Mouse (Mus musculus): ENCODE measurements at regions not wholly inside any gene's neighbourhood (a gene's known extent, or its start where the extent isn't known, plus 50 kb on each side); places are given as distances from the start of the nearest gene placed in this dataset.
"Not testable (repeated sequence)": the region's sequence is repeated elsewhere in the genome, so short reads cannot be mapped to it uniquely, and the experiment has no call there.

- Histone ChIP-seq H3K4me1 (ENCODE audit: control insufficient read depth, insufficient read depth, low read length) (no peaks in the 10 kb centered on the region), H3K27ac (ENCODE audit: low read depth, low read length) (no peak overlapping the region), H3K4me3 (ENCODE audit: low read depth, low read length) (no peak overlapping the region), H3K4me2 (ENCODE audit: low read depth, low read length) (no peak overlapping the region), H3K9me3 (ENCODE audit: control insufficient read depth, low read length) (no peaks in the 10 kb centered on the region), H3K27me3 (ENCODE audit: control insufficient read depth, insufficient read depth, low read length) (no peaks in the 10 kb centered on the region), H3K9ac (replicated peaks; ENCODE audit: low read depth, low read length) (no peak overlapping the region), H3K36me3 (ENCODE audit: control insufficient read depth, insufficient read depth, low read length) (no peaks in the 10 kb centered on the region)
- ATAC-seq (ENCODE audit: low read depth): no peak
- WGBS: 70% methylated on average over 2 of the region's 2 CpGs
Measured at GRCm38 (mm10) chr13:35601560-35602135, 58.0 kb upstream of the Cdyl start.

- no peaks in the 10 kb centered on the region for H3K36me3 ChIP-seq (ENCODE audit: control insufficient read depth, insufficient read depth, low read length)
- ATAC-seq (ENCODE audit: low read depth): no peak
- no peak overlapping the region for H3K9ac ChIP-seq (replicated peaks; ENCODE audit: low read depth, low read length)
- H3K4me2 ChIP-seq (ENCODE audit: low read depth, low read length): no peak overlapping the region
- H3K27ac ChIP-seq (ENCODE audit: low read depth, low read length): no peak overlapping the region
- no peaks in the 10 kb centered on the region for H3K27me3 ChIP-seq (ENCODE audit: control insufficient read depth, insufficient read depth, low read length)
- no peaks in the 10 kb centered on the region for H3K4me1 ChIP-seq (ENCODE audit: control insufficient read depth, insufficient read depth, low read length)
- no peaks in the 10 kb centered on the region for H3K9me3 ChIP-seq (ENCODE audit: control insufficient read depth, low read length)
- no peak overlapping the region for H3K4me3 ChIP-seq (ENCODE audit: low read depth, low read length)
- WGBS: 92% methylated on average over 5 of the region's 5 CpGs
Measured at GRCm38 (mm10) chr13:35603080-35603479, 56.6 kb upstream of the Cdyl start.

- no peak overlapping the region for H3K4me2 ChIP-seq (ENCODE audit: low read depth, low read length)
- no peak overlapping the region for H3K9ac ChIP-seq (replicated peaks; ENCODE audit: low read depth, low read length)
- no peaks in the 10 kb centered on the region for H3K27me3 ChIP-seq (ENCODE audit: control insufficient read depth, insufficient read depth, low read length)
- H3K4me3 ChIP-seq (ENCODE audit: low read depth, low read length): no peak overlapping the region
- no peaks in the 10 kb centered on the region for H3K4me1 ChIP-seq (ENCODE audit: control insufficient read depth, insufficient read depth, low read length)
- no peaks in the 10 kb centered on the region for H3K9me3 ChIP-seq (ENCODE audit: control insufficient read depth, low read length)
- no peak for ATAC-seq (ENCODE audit: low read depth)
- no peaks in the 10 kb centered on the region for H3K36me3 ChIP-seq (ENCODE audit: control insufficient read depth, insufficient read depth, low read length)
- WGBS: 63% methylated on average over 1 of the region's 1 CpGs
- H3K27ac ChIP-seq (ENCODE audit: low read depth, low read length): no peak overlapping the region
Measured at GRCm38 (mm10) chr13:35604061-35604460, 55.6 kb upstream of the Cdyl start.

GRCm38 (mm10) chr13:35604765-35605164, 54.9 kb upstream of the Cdyl start:
- no peaks in the 10 kb centered on the region for H3K9me3 ChIP-seq (ENCODE audit: control insufficient read depth, low read length)
- ATAC-seq (ENCODE audit: low read depth): no peak
- H3K4me3 ChIP-seq (ENCODE audit: low read depth, low read length): no peak overlapping the region
- no peaks in the 10 kb centered on the region for H3K27me3 ChIP-seq (ENCODE audit: control insufficient read depth, insufficient read depth, low read length)
- WGBS: 97% methylated on average over 3 of the region's 3 CpGs
- H3K4me2 ChIP-seq (ENCODE audit: low read depth, low read length): no peak overlapping the region
- H3K27ac ChIP-seq (ENCODE audit: low read depth, low read length): no peak overlapping the region
- no peak overlapping the region for H3K9ac ChIP-seq (replicated peaks; ENCODE audit: low read depth, low read length)
- H3K36me3 ChIP-seq (ENCODE audit: control insufficient read depth, insufficient read depth, low read length): no peaks in the 10 kb centered on the region
- H3K4me1 ChIP-seq (ENCODE audit: control insufficient read depth, insufficient read depth, low read length): no peaks in the 10 kb centered on the region

GRCm38 (mm10) chr13:35606857-35607561, 52.6 kb upstream of the Cdyl start:
- not testable (repeated sequence) for H3K4me2 ChIP-seq (ENCODE audit: low read depth, low read length); H3K9me3 ChIP-seq (ENCODE audit: control insufficient read depth, low read length); ATAC-seq (ENCODE audit: low read depth); H3K9ac ChIP-seq (replicated peaks; ENCODE audit: low read depth, low read length); H3K27me3 ChIP-seq (ENCODE audit: control insufficient read depth, insufficient read depth, low read length); H3K27ac ChIP-seq (ENCODE audit: low read depth, low read length); H3K4me3 ChIP-seq (ENCODE audit: low read depth, low read length); H3K4me1 ChIP-seq (ENCODE audit: control insufficient read depth, insufficient read depth, low read length); H3K36me3 ChIP-seq (ENCODE audit: control insufficient read depth, insufficient read depth, low read length)
- WGBS: 91% methylated on average over 5 of the region's 5 CpGs

GRCm38 (mm10) chr13:35607710-35608109, 51.9 kb upstream of the Cdyl start:
- 97% methylated on average over 2 of the region's 2 CpGs for WGBS
- H3K27me3 ChIP-seq (ENCODE audit: control insufficient read depth, insufficient read depth, low read length): no peaks in the 10 kb centered on the region
- no peak overlapping the region for H3K4me3 ChIP-seq (ENCODE audit: low read depth, low read length)
- H3K36me3 ChIP-seq (ENCODE audit: control insufficient read depth, insufficient read depth, low read length): no peaks in the 10 kb centered on the region
- no peak for ATAC-seq (ENCODE audit: low read depth)
- H3K9ac ChIP-seq (replicated peaks; ENCODE audit: low read depth, low read length): no peak overlapping the region
- no peaks in the 10 kb centered on the region for H3K4me1 ChIP-seq (ENCODE audit: control insufficient read depth, insufficient read depth, low read length)
- no peaks in the 10 kb centered on the region for H3K9me3 ChIP-seq (ENCODE audit: control insufficient read depth, low read length)
- no peak overlapping the region for H3K27ac ChIP-seq (ENCODE audit: low read depth, low read length)
- no peak overlapping the region for H3K4me2 ChIP-seq (ENCODE audit: low read depth, low read length)

All from neural tube, embryonic 14.5 days (tissue).